In the genomic region with DNA sequence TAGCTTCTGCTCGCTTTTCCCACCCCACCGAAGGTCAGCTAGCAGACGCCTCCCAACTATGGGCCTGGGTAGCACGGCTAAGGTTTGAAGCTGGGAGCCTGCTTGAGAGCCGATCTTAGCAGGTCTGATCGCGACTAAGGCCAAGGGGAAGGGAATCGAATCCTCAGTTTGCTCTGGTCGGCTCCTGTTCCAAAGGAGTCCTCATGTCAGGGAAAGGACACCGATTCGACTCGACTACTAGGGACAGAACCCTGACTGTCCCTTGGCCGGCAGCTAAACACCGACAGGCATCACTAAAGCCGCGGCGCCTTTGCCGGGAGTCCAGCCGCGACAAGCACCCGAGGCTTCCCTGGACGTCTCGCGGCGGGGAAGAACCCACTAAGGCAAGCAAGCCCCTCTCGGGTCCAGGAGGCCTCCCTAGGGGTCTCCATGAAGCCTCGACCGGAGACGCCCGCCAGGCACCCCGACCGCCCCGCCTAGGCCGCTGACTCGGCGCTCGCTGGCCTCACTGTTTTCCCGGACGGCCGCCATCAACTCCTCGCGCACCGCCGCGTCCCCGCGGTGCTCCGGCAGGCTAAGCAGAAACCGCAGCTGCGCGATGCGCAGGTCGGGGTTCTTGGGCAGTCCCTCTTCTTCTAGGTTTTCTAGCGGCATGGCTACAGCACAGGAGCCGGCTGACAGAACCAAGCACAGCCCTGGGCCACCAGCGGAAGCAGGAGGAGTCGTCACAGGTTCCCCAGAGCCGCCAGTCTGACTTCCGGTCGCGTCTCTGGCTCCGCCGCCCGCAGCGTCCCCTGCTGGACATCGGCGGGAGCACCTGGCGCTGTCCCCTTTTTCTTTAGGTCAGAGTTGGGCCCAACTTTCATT, we compare ENCODE assay signal across 8 mouse cellular contexts. TPM values are rescaled to one million over a fixed set of nuclear protein-coding genes. Genes with fewer than 3 reads are reported as not detected.
A peak's percentile ranks its signal among the peaks of the same experiment; 100 is the strongest.
DNase-seq lines count a peak whose midpoint lies in the region; ATAC-seq and TF ChIP-seq lines count a peak whose summit lies in the region.

Gene Psmd6, minus strand, starts transcription at position 755 of the 867 bp plus-strand sequence.

- peak within 1 kb of the TSS; percentile 73 for H3K4me2 ChIP-seq in forebrain, postnatal 0 days (ENCODE audit: low read depth)
- H3K4me2 ChIP-seq in lung, embryonic 15.5 days: peak within 1 kb of the TSS; percentile 80

- H3K9ac ChIP-seq in MEL (ENCODE audit: control insufficient read depth, low read depth, low read length, poor library complexity, severe bottlenecking): peak within 1 kb of the TSS; percentile 100
- peak within 1 kb of the TSS; percentile 89 for H3K9ac ChIP-seq in forebrain, postnatal 0 days
- H3K9ac ChIP-seq in lung, embryonic 15.5 days: peak within 1 kb of the TSS; percentile 95

- H3K9me3 ChIP-seq in MEL (replicated peaks; ENCODE audit: insufficient read depth, low read length): no peaks in the 10 kb centered on the region
- no peaks in the 10 kb centered on the region for H3K9me3 ChIP-seq in forebrain, postnatal 0 days (ENCODE audit: low read length)
- no peaks in the 10 kb centered on the region for H3K9me3 ChIP-seq in lung, embryonic 15.5 days

- peak within 1 kb of the TSS; percentile 95 to 100 for H3K4me3 ChIP-seq in MEL (ENCODE audit: control insufficient read depth in 1 of 2, insufficient read depth in 1 of 2, low read depth in 2 of 2, low read length in 2 of 2)
- H3K4me3 ChIP-seq in cerebellum, adult 2 months (replicated peaks; ENCODE audit: insufficient read depth, low read depth, low read length): peak within 1 kb of the TSS; percentile 90
- H3K4me3 ChIP-seq in forebrain, postnatal 0 days (ENCODE audit: low read depth, low read length): peak within 1 kb of the TSS; percentile 59
- peak within 1 kb of the TSS; percentile 91 for H3K4me3 ChIP-seq in lung, embryonic 15.5 days

- 1% methylated on average over 68 of the region's 68 CpGs for WGBS in cerebellum, adult 2 months
- WGBS in forebrain, postnatal 0 days: 1% methylated on average over 68 of the region's 68 CpGs
- WGBS in lung, embryonic 15.5 days: under 1% methylated on average over 68 of the region's 68 CpGs

- H3K4me1 ChIP-seq in MEL (ENCODE audit: control insufficient read depth in 1 of 2, insufficient read depth in 2 of 2, low read length in 2 of 2): peaks cover 0 to 10% of the 10 kb centered on the region in 2 experiments; a peak in 2 of 4 replicates
- H3K4me1 ChIP-seq in cerebellum, adult 2 months (ENCODE audit: control insufficient read depth, insufficient read depth, low read length): peaks cover 5% of the 10 kb centered on the region; the same call in 1 of the 2 replicates
- H3K4me1 ChIP-seq in forebrain, postnatal 0 days (ENCODE audit: insufficient read depth): peaks cover 8% of the 10 kb centered on the region; the same call in 1 of the 2 replicates
- H3K4me1 ChIP-seq in lung, embryonic 15.5 days: peaks cover 10% of the 10 kb centered on the region

- ATAC-seq in forebrain, postnatal 0 days: peak; percentile 99
- peak; percentile 96 for ATAC-seq in lung, embryonic 15.5 days (ENCODE audit: borderline replicate concordance, extremely low read depth, low FRiP score, low TSS enrichment)

- DNase-seq in MEL (ENCODE audit: low read depth, low spot score): peak; percentile 90
- peak; percentile 87 to 92 for DNase-seq in cerebellum, adult 2 months
- DNase-seq in forebrain, postnatal 0 days: peak; percentile 93
- DNase-seq in heart, postnatal 4 days: peak; percentile 94
- peak; percentile 84 to 89 for DNase-seq in layer of hippocampus, adult 8-10 months (ENCODE audit: low spot score in 2 of 2)
- DNase-seq in ovary, adult 18-20 months (ENCODE audit: low spot score): peak; percentile 70
- peak; percentile 90 for DNase-seq in thymus, postnatal 0 days (ENCODE audit: low spot score)

- peak; percentile 66 to 92; a peak in 3 of 4 replicates for TF ChIP-seq POLR2A in MEL (IDR thresholded peaks at IDR 0.05; ENCODE audit: control insufficient read depth in 1 of 2, insufficient read depth in 1 of 2, low read depth in 1 of 2, low read length in 2 of 2, poor library complexity in 1 of 2)
- TF ChIP-seq POLR2A in cerebellum, adult 2 months (IDR thresholded peaks at IDR 0.05; ENCODE audit: borderline replicate concordance, insufficient read depth, low read length): peak; percentile 76; the same call in 1 of the 2 replicates

- no peaks in the 10 kb centered on the region; a peak in 2 of 4 replicates for H3K27me3 ChIP-seq in MEL (ENCODE audit: control insufficient read depth in 1 of 2, insufficient read depth in 2 of 2, low read length in 2 of 2)
- H3K27me3 ChIP-seq in cerebellum, adult 2 months (ENCODE audit: control insufficient read depth, insufficient read depth, low read length): no peaks in the 10 kb centered on the region
- H3K27me3 ChIP-seq in forebrain, postnatal 0 days (ENCODE audit: insufficient read depth, low read length): no peaks in the 10 kb centered on the region
- no peaks in the 10 kb centered on the region for H3K27me3 ChIP-seq in lung, embryonic 15.5 days

- peaks cover 20% of the 10 kb centered on the region for H3K79me2 ChIP-seq in MEL (ENCODE audit: control insufficient read depth, insufficient read depth, low read length, poor library complexity)

- TF ChIP-seq CTCF in MEL (IDR thresholded peaks at IDR 0.05 in 2 of 3, conservative IDR thresholded peaks at IDR 0.05 in 1 of 3; ENCODE audit: control insufficient read depth in 1 of 3, insufficient read depth in 1 of 3, low read depth in 2 of 3, low read length in 3 of 3, poor library complexity in 1 of 3, severe bottlenecking in 1 of 3): peak; percentile 90 to 97 (median 96)
- peak; percentile 90 for TF ChIP-seq CTCF in cerebellum, adult 2 months (IDR thresholded peaks at IDR 0.05; ENCODE audit: borderline replicate concordance, insufficient read depth, low read depth, low read length)
- peak; percentile 98 for TF ChIP-seq CTCF in forebrain, postnatal 0 days (IDR thresholded peaks at IDR 0.05; ENCODE audit: low read depth)

- peak within 1 kb of the TSS; percentile 71 for H3K27ac ChIP-seq in MEL (ENCODE audit: control insufficient read depth, low read depth, low read length)
- H3K27ac ChIP-seq in cerebellum, adult 2 months (ENCODE audit: insufficient read depth, low read length): peak within 1 kb of the TSS; percentile 77
- H3K27ac ChIP-seq in forebrain, postnatal 0 days (ENCODE audit: low read depth, low read length): peak within 1 kb of the TSS; percentile 82
- H3K27ac ChIP-seq in lung, embryonic 15.5 days: peak within 1 kb of the TSS; percentile 64

- no peak; the same call in 1 of the 2 replicates for TF ChIP-seq RAD21 in MEL (IDR thresholded peaks at IDR 0.05; ENCODE audit: low read depth, low read length)

- no peak for TF ChIP-seq EP300 in MEL (IDR thresholded peaks at IDR 0.05; ENCODE audit: low read depth in 1 of 2, low read length in 2 of 2)

- peaks cover 15 to 26% of the 10 kb centered on the region in 2 experiments for H3K36me3 ChIP-seq in MEL (ENCODE audit: control insufficient read depth in 1 of 2, insufficient read depth in 2 of 2, low read length in 2 of 2)
- peaks cover 24% of the 10 kb centered on the region; the same call in 1 of the 2 replicates for H3K36me3 ChIP-seq in forebrain, postnatal 0 days (ENCODE audit: insufficient read depth)
- peaks cover 32% of the 10 kb centered on the region for H3K36me3 ChIP-seq in lung, embryonic 15.5 days

TF ChIP-seq in MEL, 35 proteins besides CTCF, POLR2A, EP300 and RAD21 (continues in another document):
- TF ChIP-seq HCFC1 (IDR thresholded peaks at IDR 0.05; ENCODE audit: low read depth, low read length): peak; percentile 94
- 0 out of 2 replicates have a peak, but pooled peaks have one; percentile 21 for TF ChIP-seq ZC3H11A (IDR thresholded peaks at IDR 0.05; ENCODE audit: low read depth, low read length)
- peak; percentile 87 for TF ChIP-seq SIN3A (IDR thresholded peaks at IDR 0.05; ENCODE audit: low read length)
- no peak for TF ChIP-seq MEF2A (IDR thresholded peaks at IDR 0.05; ENCODE audit: extremely low read depth, insufficient replicate concordance, low read depth, low read length, poor library complexity, severe bottlenecking)
- TF ChIP-seq GATA1 (IDR thresholded peaks at IDR 0.05; ENCODE audit: low read depth, low read length): no peak
- TF ChIP-seq ELF1 (IDR thresholded peaks at IDR 0.05; ENCODE audit: low read depth, low read length): peak; percentile 73
- TF ChIP-seq MAZ (IDR thresholded peaks at IDR 0.05; ENCODE audit: low read depth, low read length): 0 out of 2 replicates have a peak, but pooled peaks have one; percentile 53
- TF ChIP-seq POLR2AphosphoS2 (IDR thresholded peaks at IDR 0.05; ENCODE audit: low read length): peak; percentile 77
- TF ChIP-seq GABPA (IDR thresholded peaks at IDR 0.05; ENCODE audit: low read depth, low read length): peak; percentile 43; the same call in 1 of the 2 replicates
- TF ChIP-seq CHD1 (IDR thresholded peaks at IDR 0.05; ENCODE audit: low read depth, low read length): no peak
- no peak for TF ChIP-seq BHLHE40 (IDR thresholded peaks at IDR 0.05; ENCODE audit: borderline replicate concordance, low read depth, low read length)
- TF ChIP-seq NELFE (IDR thresholded peaks at IDR 0.05; ENCODE audit: low read depth, low read length): peak; percentile 89
- peak; percentile 75; the same call in 1 of the 2 replicates for TF ChIP-seq MXI1 (IDR thresholded peaks at IDR 0.05; ENCODE audit: low read depth, low read length)
- peak; percentile 64; the same call in 1 of the 2 replicates for TF ChIP-seq KAT2A (conservative IDR thresholded peaks at IDR 0.05; ENCODE audit: low read depth, low read length)
- TF ChIP-seq MAFK (IDR thresholded peaks at IDR 0.05; ENCODE audit: borderline replicate concordance, low read depth, low read length): no peak
- peak; percentile 60 for TF ChIP-seq TCF12 (IDR thresholded peaks at IDR 0.05; ENCODE audit: low read depth, low read length)
- TF ChIP-seq JUND (IDR thresholded peaks at IDR 0.05; ENCODE audit: low read depth, low read length): no peak
- TF ChIP-seq POLR2AphosphoS5 (IDR thresholded peaks at IDR 0.05; ENCODE audit: borderline replicate concordance, low read depth, low read length): no peak
- no peak for TF ChIP-seq ZMIZ1 (IDR thresholded peaks at IDR 0.05; ENCODE audit: low read depth, low read length)

RNA-seq across cellular contexts. Expression of gene Psmd6, which starts in this region (rescaled TPM):
- 201 and 203 TPM in 2 replicates for total RNA-seq in MEL (2012; rRNA removed)
- 100 to 1,000 TPM; 185 to 647 TPM for polyA plus RNA-seq in MEL (2012; ENCODE audit: insufficient read depth in 1 of 2, insufficient read length in 2 of 2, low read depth in 1 of 2, low replicate concordance in 2 of 2, missing spikeins in 1 of 2)
- polyA plus RNA-seq in cerebellum, adult 2 months (2012; rRNA removed): 98.8 and 102 TPM in 2 replicates
- total RNA-seq in forebrain, postnatal 0 days (2014; rRNA removed): 216 and 245 TPM in 2 replicates
- polyA plus RNA-seq in forebrain, postnatal 0 days (2015; fragmentation: Nextera tagmentation; extraction: Ambion mirVana): 250 and 269 TPM in 2 replicates
- 100 to 1,000 TPM; 103 to 107 TPM for total RNA-seq in heart, postnatal 4 days (2021)
- total RNA-seq in layer of hippocampus, adult 8-10 months (2022): 100 to 1,000 TPM; 111 to 121 (median 118) TPM
- 239 and 243 TPM in 2 replicates for polyA plus RNA-seq in lung, embryonic 15.5 days (2015; fragmentation: Nextera tagmentation; extraction: Ambion mirVana)
- 228 and 234 TPM in 2 replicates for polyA plus RNA-seq in thymus, postnatal 0 days (2015; fragmentation: Nextera tagmentation; extraction: Ambion mirVana)

Comparison
In these comparisons a context has a peak if more than half of its experiments do, and no peak if none do; other contexts are left out.
1. Peak in every context shown above with its lines: DNase-seq, ATAC-seq, H3K4me3 ChIP-seq and H3K27ac ChIP-seq.